Mouse (Mus musculus) frontal cortex, adult 2 months (tissue): ENCODE measurements around the gene Agap2. TPM values are rescaled to one million over a fixed set of nuclear protein-coding genes. Genes with fewer than 3 reads are reported as not detected.

ENCODE experiments used
- DNase-seq, 2 experiments: peaks; one replicate each; pipeline ENCODE4 v3.0.0; 2022; ENCODE audit warnings: low spot score in 1 of 2; ENCODE audit errors: extremely low spot score in 1 of 2
- polyA plus RNA-seq: library from polyadenylated mRNA; depleted of rRNA; stranded (reverse); fragments of >200 nt; gene quantifications from 2 replicates; pipeline ENCODE4 v1.2.3, GENCODE M21; 2012; rRNA removed

Gene Agap2
- polyA plus RNA-seq = 450 and 465 TPM in 2 replicates

- no peak for DNase-seq
Observed at GRCm38 (mm10) chr10:127075080-127075479, at the start of gene Agap2. Gene Agap2 (plus strand): TSS chr10:127075284.

DNA sequence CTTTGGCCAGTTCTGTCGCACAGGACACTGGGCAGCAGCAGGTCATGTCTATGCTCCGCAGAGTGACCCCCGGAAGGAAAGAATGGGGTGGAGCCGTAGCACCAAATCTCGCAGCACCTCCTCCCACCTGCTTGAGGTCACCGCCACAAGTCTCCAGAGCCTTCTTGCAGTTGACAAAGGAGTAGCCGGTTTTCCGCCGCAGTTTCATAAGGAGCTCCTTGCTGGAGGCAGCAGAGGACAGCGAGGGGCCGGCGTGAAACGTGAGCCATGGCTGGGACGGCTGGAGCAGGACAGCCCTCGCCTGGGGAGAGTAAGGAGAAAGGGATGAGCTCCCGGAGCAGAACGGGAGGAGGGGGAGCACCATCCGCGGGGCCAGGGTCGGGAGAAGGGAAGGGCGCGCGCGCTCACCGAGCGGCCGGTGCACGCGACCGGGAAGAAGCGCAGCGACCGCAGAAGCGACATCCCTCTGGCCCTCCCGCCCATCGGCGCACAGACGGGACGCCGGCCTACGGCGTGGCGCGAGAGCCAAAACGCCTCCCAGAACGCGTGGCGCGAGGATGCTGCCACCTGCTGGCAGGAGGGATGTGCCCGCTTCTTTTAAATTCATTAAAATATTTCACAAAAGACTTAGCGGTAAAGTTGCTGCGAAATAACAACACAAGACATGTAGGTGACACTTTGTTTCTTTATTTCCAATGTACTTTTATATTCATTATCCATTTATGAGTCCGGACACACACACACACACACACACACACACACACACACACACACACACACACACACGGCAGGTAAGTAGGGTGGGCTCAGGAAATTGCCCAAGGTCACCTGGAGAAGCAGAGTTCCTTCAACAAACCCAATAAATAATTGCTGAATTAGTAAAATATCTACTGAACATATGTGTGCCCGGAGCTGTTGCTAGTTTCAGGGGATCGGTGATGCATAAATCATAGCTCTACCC lies 44.5 kb upstream of the Agap2 start, which contains the start of gene Tsfm:
TSS of gene Tsfm (minus strand) at position 505 of the 961 bp plus-strand sequence.
- peak; percentile 69 to 93 for DNase-seq

GRCm38 (mm10) chr10:127033301-127033741 lies 41.8 kb upstream of the Agap2 start:
- DNase-seq = no peak

GRCm38 (mm10) chr10:127036273-127036672 lies 38.8 kb upstream of the Agap2 start:
- DNase-seq = no peak

- no peak for DNase-seq
Observed at GRCm38 (mm10) chr10:127037641-127038040, 37.4 kb upstream of the Agap2 start.

DNA sequence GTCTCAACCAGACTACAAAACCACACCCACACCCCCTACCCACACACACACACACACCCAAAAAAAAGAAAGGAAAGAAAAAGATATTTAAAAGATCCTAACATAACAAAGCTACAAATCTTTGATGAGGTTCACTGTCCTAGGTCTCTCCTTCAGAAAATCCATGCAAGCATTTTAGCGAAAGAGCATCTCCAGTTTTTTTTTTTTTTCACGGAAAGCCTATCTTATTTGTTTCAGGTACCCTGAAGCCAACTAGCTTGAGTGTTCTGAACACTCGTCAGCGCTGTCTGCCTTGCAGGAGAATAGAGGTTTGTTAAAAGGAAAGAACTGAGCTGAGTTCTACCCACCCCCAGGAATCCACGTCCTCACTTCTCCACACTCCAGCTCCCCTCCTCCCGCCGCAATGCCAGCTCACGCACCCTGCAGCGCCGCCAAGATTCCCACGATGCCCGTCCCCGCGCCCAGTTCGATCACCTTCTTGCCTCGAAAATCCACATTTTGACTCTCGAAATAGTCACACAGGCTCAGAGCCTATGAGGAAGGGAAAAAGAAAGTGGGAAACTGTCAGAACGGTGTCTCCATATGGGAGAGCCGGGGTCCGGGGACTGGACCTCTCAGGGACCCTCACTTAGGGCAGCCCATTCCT lies 34.4 kb upstream of the Agap2 start:
- DNase-seq = peak in 1 of 2 experiments; percentile 70

GRCm38 (mm10) chr10:127041274-127041766 lies 33.8 kb upstream of the Agap2 start, which contains the start of the genes Mettl1 and Eef1akmt3:
Gene Mettl1 (plus strand): TSS chr10:127041414.
Gene Eef1akmt3 (minus strand): TSS chr10:127041513.
- DNase-seq = no peak

- DNase-seq = peak; percentile 80 to 92
Observed at GRCm38 (mm10) chr10:127041774-127042338, 33.2 kb upstream of the Agap2 start.

- DNase-seq = no peak
Observed at GRCm38 (mm10) chr10:127042468-127043115, 32.5 kb upstream of the Agap2 start.

DNA sequence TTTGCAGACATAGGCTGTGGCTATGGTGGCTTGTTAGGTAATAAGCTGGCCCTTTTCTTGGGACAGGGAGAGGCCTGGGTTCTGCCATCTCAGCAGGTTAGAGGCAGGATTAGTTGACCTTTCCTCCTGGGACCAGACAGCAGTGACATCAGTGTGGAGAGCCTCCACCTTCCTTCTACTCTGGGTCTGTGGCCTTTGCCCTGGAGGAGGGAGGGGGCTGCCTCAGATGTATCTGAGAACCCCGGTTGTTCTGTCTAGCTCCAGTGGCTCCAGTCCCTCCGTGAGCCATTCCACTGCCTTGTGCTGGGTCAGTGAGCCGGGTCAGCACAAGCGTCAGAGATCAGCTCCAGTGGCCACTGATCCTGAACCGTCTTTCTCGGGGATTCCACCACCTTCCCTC lies 31.9 kb upstream of the Agap2 start:
- no peak for DNase-seq

- DNase-seq = no peak
Observed at GRCm38 (mm10) chr10:127047954-127048353, 27.1 kb upstream of the Agap2 start, which contains the start of gene Cyp27b1. Gene Cyp27b1 (plus strand): TSS chr10:127048250.

DNA sequence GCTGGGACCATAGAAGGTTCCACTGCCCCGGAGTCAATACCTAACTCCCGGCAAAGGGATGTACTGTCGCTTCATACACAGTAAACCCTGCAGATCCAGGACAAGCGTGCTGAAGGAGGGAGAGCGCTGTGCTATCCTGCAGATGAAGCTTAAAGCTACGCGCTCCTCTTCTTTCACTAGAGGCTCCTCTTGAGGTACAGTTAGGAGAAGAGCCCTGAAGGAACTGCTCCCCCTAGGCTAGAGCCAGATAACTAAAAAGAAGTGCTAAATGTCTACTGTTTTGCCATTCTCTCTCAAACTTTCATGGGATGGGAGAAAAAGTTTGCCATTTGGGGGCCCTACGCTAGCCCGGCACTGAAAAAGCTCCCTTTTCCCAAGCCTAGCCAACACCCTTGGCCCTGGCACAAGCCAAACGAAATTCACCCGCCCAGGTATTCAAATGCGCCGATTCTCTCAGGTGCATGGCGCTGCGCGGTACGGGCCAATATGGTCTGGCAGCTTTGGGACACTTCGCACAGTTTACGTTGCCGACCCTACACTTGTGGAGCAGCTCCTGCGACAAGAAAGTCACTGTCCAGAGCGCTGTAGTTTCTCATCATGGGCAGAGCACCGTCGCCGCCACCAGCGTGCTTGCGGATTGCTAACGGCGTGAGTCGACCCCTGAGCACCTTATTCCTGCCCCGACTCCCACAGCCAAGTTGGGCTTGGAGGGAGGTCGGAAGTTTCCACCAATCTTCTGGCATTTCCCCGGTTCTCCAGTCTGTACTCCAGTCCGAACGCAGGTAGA lies 26.3 kb upstream of the Agap2 start:
- DNase-seq = no peak

DNA sequence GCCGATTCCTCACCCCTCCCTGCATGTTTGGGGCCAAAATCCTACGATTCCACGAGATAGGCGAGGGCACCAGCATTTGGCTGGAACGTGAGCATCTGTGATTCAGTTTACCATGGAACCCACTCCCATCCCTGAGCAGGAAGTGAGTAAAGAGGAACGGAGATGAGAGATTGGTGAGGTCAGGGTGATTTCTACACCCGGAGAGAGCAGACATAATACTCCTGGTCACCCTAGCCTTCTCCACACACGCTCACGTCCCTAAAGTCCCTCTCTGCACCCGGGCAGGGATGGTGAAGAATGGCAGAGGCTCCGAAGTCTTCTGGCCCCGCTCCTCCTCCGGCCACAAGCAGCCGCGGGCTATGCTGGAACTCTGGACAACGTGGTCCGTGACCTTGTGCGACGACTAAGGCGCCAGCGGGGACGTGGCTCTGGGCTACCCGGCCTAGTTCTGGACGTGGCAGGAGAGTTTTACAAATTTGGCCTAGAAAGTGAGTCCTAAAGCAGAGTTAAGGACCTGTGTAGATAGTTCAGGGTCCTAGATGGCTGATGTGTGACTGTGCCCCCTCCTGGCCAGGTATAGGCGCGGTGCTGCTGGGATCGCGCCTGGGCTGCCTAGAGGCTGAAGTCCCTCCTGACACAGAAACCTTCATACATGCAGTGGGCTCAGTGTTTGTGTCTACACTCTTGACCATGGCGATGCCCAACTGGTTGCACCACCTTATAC lies 25.5 kb upstream of the Agap2 start:
- DNase-seq = no peak

DNA sequence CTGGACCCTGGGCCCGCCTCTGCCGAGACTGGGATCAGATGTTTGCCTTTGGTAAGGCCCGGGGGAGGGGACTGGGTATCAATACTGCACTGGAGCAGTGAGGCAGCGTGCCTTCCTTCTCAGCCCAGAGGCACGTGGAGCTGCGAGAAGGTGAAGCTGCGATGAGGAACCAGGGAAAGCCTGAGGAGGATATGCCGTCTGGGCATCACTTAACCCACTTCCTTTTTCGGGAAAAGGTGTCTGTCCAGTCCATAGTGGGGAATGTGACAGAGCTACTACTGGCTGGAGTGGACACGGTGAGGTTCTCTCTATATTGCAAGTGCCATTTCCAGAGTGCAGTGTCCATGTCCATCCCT lies 25.0 kb upstream of the Agap2 start:
- DNase-seq = no peak

GRCm38 (mm10) chr10:127054646-127055045 lies 20.4 kb upstream of the Agap2 start:
- no peak for DNase-seq

DNA sequence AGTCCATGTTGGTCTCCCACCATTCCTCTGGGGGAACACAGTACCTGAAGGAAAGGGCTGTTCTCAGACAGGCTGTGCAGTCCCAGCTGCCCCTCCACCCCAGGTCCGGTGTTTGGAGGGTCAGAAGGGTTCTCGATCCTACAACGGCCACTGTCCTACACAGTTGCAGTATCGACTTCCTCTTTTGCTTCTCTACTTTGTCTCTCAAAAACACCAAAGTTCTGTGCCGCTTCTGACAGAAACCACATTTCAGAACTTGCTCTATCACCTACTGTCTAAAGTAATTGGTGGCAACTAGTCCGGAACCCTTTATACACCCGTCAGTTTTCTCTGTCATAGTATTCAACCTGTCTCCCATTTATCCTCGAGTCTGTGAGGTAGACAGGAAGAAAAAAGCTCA lies 19.7 kb upstream of the Agap2 start:
- no peak for DNase-seq

DNA sequence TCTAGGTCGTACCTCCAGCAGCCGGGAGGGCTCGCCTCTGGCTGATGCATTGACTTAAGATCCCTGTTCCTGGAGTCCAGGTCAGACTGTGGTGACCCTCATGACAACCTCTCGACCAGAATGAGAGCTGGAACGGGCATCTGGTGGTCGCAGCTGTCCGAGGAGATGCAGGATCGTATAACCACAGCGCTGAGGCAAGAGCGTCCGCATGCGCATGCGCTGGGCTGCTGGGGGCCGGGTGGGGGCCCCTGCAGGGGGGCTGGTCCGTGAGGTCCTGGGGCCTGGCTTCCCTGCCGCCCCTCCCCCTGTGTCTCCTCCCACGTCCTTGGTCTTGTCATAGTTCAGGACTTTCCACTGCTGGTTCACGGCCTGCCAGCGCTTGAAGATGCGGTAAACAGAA lies 18.6 kb upstream of the Agap2 start:
- no peak for DNase-seq

- DNase-seq = peak in 1 of 2 experiments; percentile 87
Observed at GRCm38 (mm10) chr10:127058161-127058560, 16.9 kb upstream of the Agap2 start.

DNA sequence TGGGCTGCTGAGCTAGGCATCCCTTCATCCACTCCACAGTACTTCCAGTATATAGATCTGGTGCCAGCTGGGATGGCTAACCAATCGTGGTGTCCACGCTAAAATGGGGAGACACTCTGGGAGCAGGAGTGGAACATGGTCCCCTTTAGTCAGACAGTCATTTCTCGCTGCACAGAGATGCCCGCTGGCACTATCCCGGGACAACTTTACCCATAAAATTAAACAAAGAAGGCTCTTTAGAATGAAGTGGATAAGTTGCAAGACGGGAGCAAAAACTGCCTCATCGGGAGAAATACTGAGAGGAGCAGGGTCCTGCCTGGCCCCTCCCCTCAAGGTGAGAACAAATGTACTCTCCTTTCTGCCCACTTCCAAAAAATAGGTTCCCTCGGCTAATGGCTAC lies 16.4 kb upstream of the Agap2 start:
- DNase-seq = no peak
